Mouse (Mus musculus) small intestine, adult 2 months (tissue): ENCODE measurements around the gene Fbn1. TPM values are rescaled to one million over a fixed set of nuclear protein-coding genes. Genes with fewer than 3 reads are reported as not detected.

Source experiments
- H3K27ac ChIP-seq: fragments of 200-500 bp; 2 replicates; pipeline ENCODE4 v1.5.1; 2012; ENCODE audit warnings: low read depth, low read length, control low read depth, inconsistent platforms; ENCODE audit not compliant: insufficient read depth
- H3K27me3 ChIP-seq: fragments of 200-500 bp; 2 replicates; pipeline ENCODE4 v1.6.1; 2012; ENCODE audit warnings: mild to moderate bottlenecking, moderate library complexity, low read length, inconsistent platforms; ENCODE audit not compliant: control insufficient read depth, insufficient read depth
- H3K36me3 ChIP-seq: fragments of 200-500 bp; 2 replicates; pipeline ENCODE4 v1.6.1; 2012; ENCODE audit warnings: mild to moderate bottlenecking, low read length, control low read depth, inconsistent platforms; ENCODE audit not compliant: control insufficient read depth, insufficient read depth
- H3K4me1 ChIP-seq: fragments of 200-500 bp; 2 replicates; pipeline ENCODE4 v1.6.1; 2012; ENCODE audit warnings: low read length, inconsistent platforms, mixed read lengths; ENCODE audit not compliant: control insufficient read depth, insufficient read depth, insufficient read length
- H3K4me3 ChIP-seq: fragments of 200-500 bp; 2 replicates; pipeline ENCODE4 v1.5.1; 2012; ENCODE audit warnings: low read depth, mild to moderate bottlenecking, control low read depth, inconsistent platforms, low read length, moderate library complexity
- CTCF ChIP-seq: fragments of 200-500 bp; IDR thresholded peaks from 2 replicates; pipeline ENCODE4 v1.5.1; 2012; ENCODE audit warnings: low read depth, mild to moderate bottlenecking, control low read depth, inconsistent platforms, low read length, moderate library complexity, mixed read lengths; ENCODE audit not compliant: insufficient replicate concordance, insufficient read length; ENCODE audit errors: extremely low read depth
- POLR2A ChIP-seq: fragments of 200-500 bp; IDR thresholded peaks from 2 replicates; pipeline ENCODE4 v1.6.1; 2012; ENCODE audit warnings: low read depth, mild to moderate bottlenecking, control low read depth, inconsistent platforms, low read length, moderate library complexity
- WGBS: fragments of 180-500 bp; shearing (Covaris S2); methylation state at CpG from one replicate; pipeline ENCODE4 v1.1.7; 2018; 5-methylcytosine and 5-hydroxymethylcytosine counted together
- polyA plus RNA-seq: library from polyadenylated mRNA; depleted of rRNA; stranded (reverse); fragments of >200 nt; gene quantifications from 2 replicates; pipeline ENCODE4 v1.2.3, GENCODE M21; 2012

Fbn1 gene
- polyA plus RNA-seq, 1 experiment, result 5.1 TPM

DNA sequence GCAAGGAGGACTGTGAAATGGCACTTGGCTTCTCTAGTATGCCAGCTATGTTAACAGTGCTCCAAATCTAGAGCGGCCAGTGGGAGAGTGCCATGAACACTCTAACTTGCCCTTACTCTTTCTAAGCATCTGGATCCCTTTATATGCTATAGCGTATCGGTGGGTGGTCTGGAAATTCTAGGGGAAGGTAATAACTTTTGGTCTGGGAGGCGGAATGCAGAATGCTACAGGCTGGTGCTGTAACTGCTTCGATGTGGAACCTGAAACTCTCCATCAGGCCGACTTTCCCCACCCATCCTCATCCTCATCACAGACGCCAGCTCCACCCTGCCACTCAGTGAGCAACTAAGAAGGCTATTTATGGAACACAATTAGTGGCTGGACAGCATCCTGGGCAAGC, 71.6 kb downstream of the Fbn1 start:
- WGBS, result 85% methylated on average over 7 of the region's 7 CpGs
- H3K4me3 ChIP-seq, result no peak overlapping the region
- no peaks in the 10 kb centered on the region for H3K4me1 ChIP-seq
- TF ChIP-seq CTCF (no peak), POLR2A (no peak)
- H3K27me3 ChIP-seq, result no peaks in the 10 kb centered on the region
- no peak overlapping the region for H3K27ac ChIP-seq
- no peaks in the 10 kb centered on the region for H3K36me3 ChIP-seq

DNA sequence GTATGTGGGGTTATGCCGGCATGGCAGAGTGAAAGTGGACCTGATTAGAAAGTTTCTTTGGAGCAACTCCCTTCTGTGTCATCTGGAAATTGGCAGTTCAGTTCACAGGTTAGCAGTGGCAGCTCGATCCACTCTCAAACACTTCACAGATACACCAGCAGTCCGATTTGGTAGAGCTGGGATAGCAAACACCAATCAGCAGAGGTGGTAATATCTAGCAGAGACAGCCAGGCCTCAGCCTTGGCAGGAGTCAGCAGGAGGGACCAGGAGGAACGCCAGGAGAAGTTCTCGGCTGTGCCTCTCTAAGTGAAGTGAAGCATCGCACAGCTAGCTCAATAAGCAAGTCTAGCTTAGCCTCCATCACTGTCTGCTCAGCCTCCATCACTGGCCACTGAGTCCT, 74.3 kb downstream of the Fbn1 start:
- TF ChIP-seq CTCF, result no peak
- no peak for TF ChIP-seq POLR2A
- H3K4me3 ChIP-seq, result no peak overlapping the region
- no peaks in the 10 kb centered on the region for H3K4me1 ChIP-seq
- H3K27ac ChIP-seq, result no peak overlapping the region
- WGBS, result 84% methylated on average over 6 of the region's 6 CpGs
- no peaks in the 10 kb centered on the region for H3K27me3 ChIP-seq
- no peaks in the 10 kb centered on the region for H3K36me3 ChIP-seq

DNA sequence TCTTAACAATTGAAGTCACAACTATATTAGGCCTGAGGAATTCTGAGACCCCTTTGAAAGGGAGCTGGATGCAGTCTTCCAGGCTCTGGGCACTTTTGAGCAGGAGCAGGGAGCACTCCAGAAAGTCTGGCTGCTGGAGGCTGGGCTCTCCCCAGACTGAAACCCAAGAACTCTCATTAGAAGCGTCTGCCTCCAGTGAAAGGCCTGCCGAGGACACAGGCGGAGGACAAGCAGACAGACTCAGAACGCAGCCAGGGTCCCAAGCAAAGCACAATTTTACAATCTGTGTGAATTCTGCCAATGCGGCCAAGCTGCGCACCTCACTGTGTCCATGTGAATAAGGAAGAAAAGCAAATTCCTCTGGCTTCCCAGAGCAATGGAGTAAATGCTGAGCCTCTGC, 76.3 kb downstream of the Fbn1 start:
- Histone ChIP-seq H3K36me3 (no peaks in the 10 kb centered on the region), H3K4me3 (no peak overlapping the region), H3K27me3 (no peaks in the 10 kb centered on the region), H3K4me1 (no peaks in the 10 kb centered on the region), H3K27ac (no peak overlapping the region)
- TF ChIP-seq POLR2A, result no peak
- no peak for TF ChIP-seq CTCF
- WGBS, result 69% methylated on average over 6 of the region's 6 CpGs

DNA sequence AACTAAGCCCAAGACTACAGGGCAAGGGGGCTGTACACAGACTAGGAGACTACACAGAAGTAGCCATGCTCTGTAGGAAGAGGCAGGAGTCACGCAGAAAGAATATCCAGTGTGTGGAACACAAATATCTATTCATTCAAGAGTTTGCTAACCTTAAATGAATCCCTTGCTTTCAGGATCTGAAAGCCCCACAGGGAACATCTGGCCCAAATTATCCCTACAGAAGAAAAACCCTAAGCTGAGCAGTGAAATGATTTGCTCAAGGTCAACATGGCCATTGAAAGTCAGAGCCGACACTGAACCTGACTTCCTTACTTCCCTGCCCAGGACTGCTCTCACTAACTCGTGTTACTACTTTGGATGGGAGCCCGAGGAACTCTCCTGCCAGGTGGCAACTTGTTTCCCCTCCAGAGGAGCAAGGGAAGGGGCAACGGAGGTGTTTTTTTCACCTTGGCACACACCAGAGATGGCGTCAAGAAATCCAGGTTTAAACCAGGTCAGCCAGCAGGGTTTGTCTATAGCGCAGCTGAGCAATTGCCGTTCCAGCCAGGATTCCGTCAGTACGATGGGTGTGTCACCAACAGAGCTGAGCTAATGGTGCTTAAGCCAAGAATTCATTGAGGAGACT, 78.9 kb downstream of the Fbn1 start:
- H3K27ac ChIP-seq, result no peak overlapping the region
- 50% methylated on average over 10 of the region's 10 CpGs for WGBS
- H3K36me3 ChIP-seq, result no peaks in the 10 kb centered on the region
- no peak overlapping the region for H3K4me3 ChIP-seq
- H3K27me3 ChIP-seq, result no peaks in the 10 kb centered on the region
- TF ChIP-seq CTCF (no peak), POLR2A (no peak)
- no peaks in the 10 kb centered on the region for H3K4me1 ChIP-seq

DNA sequence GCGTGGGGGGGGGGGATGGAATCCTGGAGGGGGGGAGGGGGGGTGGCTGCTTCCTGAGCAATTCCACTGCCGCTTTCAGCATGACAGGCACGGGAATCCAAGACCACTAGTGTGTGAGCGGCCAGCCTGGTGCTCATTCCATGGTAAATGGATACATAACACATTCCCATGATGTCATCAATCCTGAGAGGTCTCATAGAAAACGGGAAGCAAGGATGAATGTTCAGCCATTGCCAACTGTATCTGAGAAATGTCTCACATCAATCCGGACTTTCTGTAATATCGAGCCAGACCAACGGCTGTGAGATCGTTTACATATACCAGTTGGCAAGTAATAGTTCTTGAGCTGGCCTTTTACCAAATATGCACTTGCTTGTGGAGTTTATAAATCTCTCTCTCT, 87.2 kb downstream of the Fbn1 start:
- no peak for TF ChIP-seq CTCF
- no peak for TF ChIP-seq POLR2A
- no peaks in the 10 kb centered on the region for H3K36me3 ChIP-seq
- no peaks in the 10 kb centered on the region for H3K4me1 ChIP-seq
- H3K27me3 ChIP-seq, result no peaks in the 10 kb centered on the region
- H3K4me3 ChIP-seq, result no peak overlapping the region
- WGBS, result 71% methylated on average over 9 of the region's 9 CpGs
- H3K27ac ChIP-seq, result no peak overlapping the region

DNA sequence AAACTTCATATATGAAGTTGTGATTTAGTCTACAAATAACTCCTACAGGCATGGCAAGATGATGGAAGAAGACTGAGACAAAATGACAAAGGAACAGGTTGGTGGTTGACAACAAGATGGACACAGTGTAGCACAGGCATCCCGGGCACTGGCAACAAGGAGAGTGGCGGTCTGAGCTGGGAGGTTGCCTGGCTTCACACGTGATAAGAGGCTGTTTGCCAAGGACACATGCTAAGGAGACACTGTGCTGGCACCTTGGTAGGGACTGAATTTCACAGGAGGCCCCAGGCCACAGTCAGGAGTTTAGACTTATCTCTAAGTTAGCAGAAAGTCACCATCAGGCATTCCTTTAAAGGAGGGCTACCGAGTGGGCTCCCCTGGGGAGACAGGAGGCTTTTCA, 88.1 kb downstream of the Fbn1 start:
- 66% methylated on average over 4 of the region's 4 CpGs for WGBS
- TF ChIP-seq POLR2A (no peak), CTCF (no peak)
- no peaks in the 10 kb centered on the region for H3K36me3 ChIP-seq
- no peaks in the 10 kb centered on the region for H3K27me3 ChIP-seq
- no peaks in the 10 kb centered on the region for H3K4me1 ChIP-seq
- no peak overlapping the region for H3K27ac ChIP-seq
- no peak overlapping the region for H3K4me3 ChIP-seq

DNA sequence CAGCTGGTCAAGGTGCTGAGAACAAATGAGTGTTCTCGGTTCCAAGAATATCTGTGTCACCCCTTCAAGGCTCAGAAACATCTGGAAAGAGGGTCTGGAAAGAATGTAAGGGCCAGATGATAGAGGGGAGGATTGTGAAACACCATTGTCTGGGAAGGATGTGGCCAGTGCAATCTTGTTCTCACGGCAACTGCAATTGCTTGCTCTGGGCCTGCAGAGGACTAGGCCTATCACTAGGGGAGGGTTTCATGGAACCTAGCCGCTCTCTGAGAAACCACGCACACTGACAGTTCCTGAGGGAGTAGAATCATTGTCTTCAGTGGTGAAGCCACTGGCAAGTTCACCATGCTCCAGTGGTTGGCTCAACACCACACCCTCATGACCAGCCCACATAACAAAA, 89.2 kb downstream of the Fbn1 start:
- TF ChIP-seq CTCF (no peak), POLR2A (no peak)
- no peak overlapping the region for H3K27ac ChIP-seq
- no peak overlapping the region for H3K4me3 ChIP-seq
- WGBS, result 68% methylated on average over 4 of the region's 4 CpGs
- no peaks in the 10 kb centered on the region for H3K36me3 ChIP-seq
- H3K4me1 ChIP-seq, result no peaks in the 10 kb centered on the region
- H3K27me3 ChIP-seq, result no peaks in the 10 kb centered on the region

DNA sequence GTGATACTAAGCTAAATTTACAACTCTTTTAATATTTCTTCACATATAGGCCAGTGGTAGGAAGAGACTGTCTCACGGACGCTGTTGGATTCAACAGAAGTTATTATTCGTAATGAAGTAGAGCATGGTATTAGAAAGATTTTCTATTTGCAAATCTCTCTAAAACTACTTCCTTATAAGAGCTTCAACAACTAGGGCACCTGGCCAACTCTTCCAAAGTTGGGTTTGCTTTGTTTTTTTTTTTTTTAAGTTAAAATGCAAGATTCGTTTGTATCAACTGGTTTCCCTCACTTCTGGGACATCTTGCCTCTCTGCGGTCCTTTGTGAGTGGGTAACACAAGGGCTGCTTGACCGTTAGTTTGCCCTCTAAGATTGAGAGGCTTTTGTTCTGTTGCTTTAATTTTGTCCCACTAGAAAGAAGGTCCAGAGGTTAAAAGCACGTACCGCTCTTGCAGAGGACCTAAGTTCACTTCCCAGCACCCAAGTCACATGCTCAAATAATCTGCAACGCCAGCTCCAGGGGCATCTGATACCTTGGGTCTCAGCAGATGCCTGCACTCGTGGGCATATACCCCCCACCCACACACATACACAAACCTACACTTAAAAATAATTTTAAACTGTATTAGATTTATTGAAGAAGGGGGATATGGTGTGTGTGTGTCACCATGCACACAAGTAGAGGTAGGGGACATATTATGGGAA, 91.1 kb downstream of the Fbn1 start:
- no peak for TF ChIP-seq POLR2A
- no peak for TF ChIP-seq CTCF
- WGBS, result 67% methylated on average over 10 of the region's 10 CpGs
- Histone ChIP-seq H3K4me3 (no peak overlapping the region), H3K27ac (no peak overlapping the region), H3K27me3 (no peaks in the 10 kb centered on the region), H3K36me3 (no peaks in the 10 kb centered on the region), H3K4me1 (no peaks in the 10 kb centered on the region)
